Mouse (Mus musculus): Measurements from ENCODE around the gene Rufy2.

The Rufy2 gene

GRCm38 (mm10) chr10:62980039-62980954 is at the start of gene Rufy2:
Gene Rufy2, plus strand, starts transcription at chr10:62980223.
- DNase-seq: peak; percentile 75

- DNase-seq: no peak
These were observed 47.6 kb upstream of the Rufy2 start for GRCm38 (mm10) chr10:62932381-62932780.

- DNase-seq: no peak
These were observed 34.9 kb upstream of the Rufy2 start for GRCm38 (mm10) chr10:62944975-62945580.

GRCm38 (mm10) chr10:62946738-62947471 is 33.1 kb upstream of the Rufy2 start, which contains the start of gene Dna2:
Gene Dna2, plus strand, starts transcription at chr10:62947026.
- peak; percentile 73 for DNase-seq

- no peak for DNase-seq
These were observed 31.5 kb upstream of the Rufy2 start for GRCm38 (mm10) chr10:62948551-62948950.

- DNase-seq: no peak
These were observed 16.1 kb upstream of the Rufy2 start for GRCm38 (mm10) chr10:62963956-62964355.

- DNase-seq: no peak
These were observed 14.2 kb upstream of the Rufy2 start for GRCm38 (mm10) chr10:62965796-62966195.

- peak; percentile 18 for DNase-seq
These were observed 13.7 kb upstream of the Rufy2 start for GRCm38 (mm10) chr10:62966291-62966690.

- peak; percentile 85 for DNase-seq
These were observed 8.2 kb upstream of the Rufy2 start for GRCm38 (mm10) chr10:62971821-62972220.

- no peak for DNase-seq
These were observed 370 bp upstream of the Rufy2 start for GRCm38 (mm10) chr10:62979667-62980038.

- DNase-seq: no peak
These were observed 4.0 kb downstream of the Rufy2 start for GRCm38 (mm10) chr10:62984072-62984471.

- peak; percentile 24 for DNase-seq
These were observed 4.5 kb downstream of the Rufy2 start for GRCm38 (mm10) chr10:62984495-62984894.

- no peak for DNase-seq
These were observed 7.3 kb downstream of the Rufy2 start for GRCm38 (mm10) chr10:62987341-62987740.

GRCm38 (mm10) chr10:62990636-62991035 is 10.6 kb downstream of the Rufy2 start:
- no peak for DNase-seq

GRCm38 (mm10) chr10:62993991-62994390 is 14.0 kb downstream of the Rufy2 start:
- DNase-seq: no peak

GRCm38 (mm10) chr10:63000584-63000983 is 20.6 kb downstream of the Rufy2 start:
- no peak for DNase-seq

- no peak for DNase-seq
These were observed 23.2 kb downstream of the Rufy2 start for GRCm38 (mm10) chr10:63003252-63003651.

GRCm38 (mm10) chr10:63004556-63004955 is 24.5 kb downstream of the Rufy2 start:
- DNase-seq: no peak

GRCm38 (mm10) chr10:63008193-63008592 is 28.2 kb downstream of the Rufy2 start:
- no peak for DNase-seq

GRCm38 (mm10) chr10:63010268-63010667 is 30.2 kb downstream of the Rufy2 start:
- no peak for DNase-seq

GRCm38 (mm10) chr10:63011556-63011955 is 31.5 kb downstream of the Rufy2 start:
- DNase-seq: no peak

GRCm38 (mm10) chr10:63013476-63013875 is 33.5 kb downstream of the Rufy2 start:
- DNase-seq: no peak

- no peak for DNase-seq
These were observed 34.1 kb downstream of the Rufy2 start for GRCm38 (mm10) chr10:63014168-63014567.

Measured in kidney, adult 11 months (tissue).